Mouse (Mus musculus) kidney, adult 2 months (tissue): Measurements from ENCODE around the gene Fads1.
"Not testable (repeated sequence)": the region's sequence is repeated elsewhere in the genome, so short reads cannot be mapped to it uniquely, and the experiment has no call there.

ENCODE experiments used
- CTCF ChIP-seq: fragments of 200-500 bp; conservative IDR thresholded peaks from 2 replicates; pipeline ENCODE4 v1.5.1; 2011; ENCODE audit warnings: low read depth, mild to moderate bottlenecking, control low read depth, low read length, moderate library complexity, mixed read lengths; ENCODE audit not compliant: insufficient read depth, insufficient read length
- POLR2A ChIP-seq: fragments of 200-500 bp; IDR thresholded peaks from one replicate; pipeline ENCODE4 v1.6.1; 2011; ENCODE audit warnings: low read depth, low read length, control low read depth

DNA sequence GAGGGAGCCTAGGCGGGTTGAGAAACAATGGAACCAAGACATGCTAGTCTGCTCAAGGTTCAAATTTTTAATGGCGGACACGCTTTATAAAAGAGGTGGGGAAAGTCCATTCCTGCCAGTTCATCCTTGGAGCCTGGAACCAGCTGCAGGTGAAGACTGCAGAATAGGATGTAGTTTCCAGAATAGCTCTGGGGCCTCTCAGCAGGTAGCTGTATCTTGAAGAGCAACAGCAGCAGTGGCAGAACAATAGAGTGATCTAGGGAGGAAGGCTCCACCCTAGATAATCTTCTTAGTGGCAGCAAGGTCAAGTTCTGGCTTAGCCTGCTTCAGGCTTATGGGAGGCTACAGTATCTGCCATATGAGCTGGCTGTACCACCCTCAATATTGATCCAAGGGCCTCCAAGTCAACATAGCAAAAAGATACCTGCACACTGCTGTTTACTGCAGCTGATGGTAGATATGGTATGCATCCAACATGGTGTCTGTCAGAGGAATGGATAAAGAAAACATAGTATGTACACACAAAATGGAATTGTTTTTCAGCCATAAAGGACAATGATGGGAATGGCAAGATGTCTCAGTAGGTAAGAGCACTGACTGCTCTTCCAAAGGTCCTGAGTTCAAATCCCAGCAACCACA, 12.9 kb upstream of the Fads1 start:
- TF ChIP-seq CTCF, POLR2A: not testable (repeated sequence)
